Mouse (Mus musculus) frontal cortex, postnatal 25 days (tissue): Measurements from ENCODE around the gene Atp6v0a4.
A peak's percentile ranks its signal among the peaks of the same experiment; 100 is the strongest.

Experiments used
- DNase-seq, 2 experiments: peaks; one replicate each; pipeline ENCODE4 v3.0.0; 2022; ENCODE audit warnings: low spot score in 2 of 2

The Atp6v0a4 gene

DNA sequence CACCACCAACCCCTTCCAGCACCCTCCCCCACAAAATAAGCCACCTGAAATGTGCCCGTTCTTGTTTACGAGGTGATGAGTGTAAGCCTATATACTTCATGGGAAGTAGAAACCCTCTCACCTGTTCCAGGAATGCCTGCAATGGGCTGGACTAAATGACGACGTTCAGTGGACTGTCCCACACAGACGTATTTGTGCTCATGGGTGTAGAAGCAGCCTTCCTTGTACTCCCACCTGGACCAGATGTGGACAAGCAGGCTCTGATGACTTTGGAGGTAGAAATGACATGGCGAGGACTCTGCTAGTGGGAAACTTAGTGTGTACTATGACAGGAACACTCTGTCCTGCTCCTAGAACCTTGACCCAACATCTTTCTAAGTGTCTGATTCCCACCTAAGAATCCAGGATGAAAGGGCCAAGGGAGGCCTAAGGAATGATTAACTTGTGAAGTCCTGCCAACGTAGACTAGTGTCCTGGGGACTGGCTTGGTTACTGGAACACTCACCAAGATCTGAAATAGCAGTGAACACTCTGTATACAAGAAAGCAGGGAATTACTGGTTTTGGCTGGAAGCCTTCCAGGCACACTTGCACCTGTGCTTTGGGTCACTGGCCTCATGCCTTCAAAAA lies at the start of gene Atp6v0a4:
TSS of gene Atp6v0a4 (minus strand) at position 380 of the 629 bp plus-strand sequence.
- no peak for DNase-seq

DNA sequence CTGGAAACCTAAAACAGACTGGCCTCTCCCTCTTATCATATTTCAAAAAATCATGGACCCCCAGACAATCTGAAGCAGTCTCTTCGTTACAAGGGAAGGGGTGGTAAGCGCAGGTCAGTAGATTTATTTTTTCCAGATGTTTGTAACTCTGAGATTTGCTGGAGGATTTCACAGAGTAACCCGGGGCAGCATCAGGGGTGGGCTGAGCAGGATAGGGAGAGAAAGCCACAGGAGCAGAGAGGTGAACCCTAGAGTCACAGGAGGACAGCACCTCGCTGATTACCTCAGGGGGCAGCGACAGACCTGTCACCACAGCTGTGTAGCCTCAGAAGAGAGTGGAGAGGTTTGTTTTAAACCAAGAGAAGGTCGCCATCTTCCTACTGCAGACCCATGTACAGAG lies 41.0 kb upstream of the Atp6v0a4 start:
- DNase-seq = no peak

DNA sequence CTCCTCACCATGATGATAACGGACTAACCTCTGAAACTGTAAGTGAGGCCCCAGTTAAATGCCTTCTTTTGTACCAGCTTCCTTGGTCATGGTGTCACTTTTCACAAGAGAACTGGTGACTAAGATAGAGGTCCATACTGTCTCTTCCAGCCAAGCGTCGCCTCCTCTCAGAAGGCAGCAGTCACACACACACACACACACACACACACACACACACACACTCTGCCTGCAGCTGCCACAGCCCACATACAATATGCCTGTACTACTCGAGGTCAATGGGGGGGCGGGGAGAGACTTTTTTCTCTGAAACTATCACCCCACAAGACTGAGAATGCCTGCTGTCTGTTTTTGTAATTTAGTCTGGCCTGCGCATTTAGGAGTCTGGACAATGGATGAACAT lies 40.3 kb upstream of the Atp6v0a4 start:
- DNase-seq = no peak

- no peak for DNase-seq
Observed at GRCm38 (mm10) chr6:38162825-38163504, 38.6 kb upstream of the Atp6v0a4 start.

GRCm38 (mm10) chr6:38160556-38160955 lies 36.2 kb upstream of the Atp6v0a4 start:
- no peak for DNase-seq

GRCm38 (mm10) chr6:38160102-38160501 lies 35.7 kb upstream of the Atp6v0a4 start:
- peak; percentile 75 to 85 for DNase-seq

DNA sequence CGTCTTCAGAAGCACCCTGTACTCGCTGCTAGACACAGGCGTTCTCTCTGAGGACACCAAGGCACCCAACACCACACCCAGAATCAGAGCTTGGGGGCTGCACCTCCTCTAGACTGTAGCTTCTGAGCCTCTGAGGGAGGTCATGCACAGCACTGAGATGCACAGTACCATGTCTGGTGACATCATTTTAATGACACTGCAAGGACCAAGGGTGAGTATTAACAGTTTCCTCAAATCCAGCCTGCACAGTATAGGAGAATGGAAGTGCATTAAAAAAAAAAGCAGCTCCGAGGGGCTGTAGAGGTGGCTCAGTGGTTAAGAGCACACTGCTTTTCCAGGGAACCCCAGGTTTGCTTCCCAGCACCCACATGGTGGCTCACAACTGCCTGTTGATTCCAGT lies 35.2 kb upstream of the Atp6v0a4 start:
- no peak for DNase-seq

- no peak for DNase-seq
Observed at GRCm38 (mm10) chr6:38157925-38158324, 33.5 kb upstream of the Atp6v0a4 start.

DNA sequence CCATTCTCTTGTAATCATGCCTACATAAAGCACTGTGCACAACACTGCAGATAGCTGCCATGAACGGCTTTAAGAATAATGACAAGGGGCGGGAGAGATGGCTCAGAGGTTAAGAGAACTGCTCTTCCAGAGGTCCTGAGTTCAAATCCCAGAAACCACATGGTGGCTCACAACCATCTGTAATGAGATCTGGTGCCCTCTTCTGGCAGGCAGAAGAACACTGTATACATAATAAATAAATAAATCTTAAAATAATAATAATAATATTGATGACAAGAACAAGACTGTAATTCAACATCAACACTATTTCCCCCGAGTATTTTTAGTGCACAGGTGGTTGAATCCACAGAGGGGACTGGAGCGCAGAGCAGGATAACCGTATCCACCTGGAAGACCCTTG lies 31.8 kb upstream of the Atp6v0a4 start:
- no peak for DNase-seq

DNA sequence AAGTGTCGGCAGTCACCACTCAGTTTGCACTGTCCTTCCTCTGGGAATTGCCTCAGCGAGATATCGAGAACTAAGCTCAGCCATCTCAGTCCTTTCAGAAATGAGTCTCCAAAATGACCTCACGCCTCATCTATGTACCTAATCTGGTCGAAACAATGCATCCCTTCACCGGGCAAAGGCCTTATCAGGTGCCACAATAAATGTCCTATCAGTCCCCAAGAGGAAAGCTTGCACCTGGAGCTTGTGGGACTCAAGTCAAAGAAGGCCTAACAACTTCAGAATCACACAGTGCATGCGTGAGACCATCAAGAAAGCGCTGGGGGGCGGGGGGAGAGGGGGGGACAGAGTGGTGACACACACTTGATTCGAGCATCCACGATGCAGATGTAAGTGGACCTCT lies 27.9 kb upstream of the Atp6v0a4 start:
- DNase-seq = no peak

DNA sequence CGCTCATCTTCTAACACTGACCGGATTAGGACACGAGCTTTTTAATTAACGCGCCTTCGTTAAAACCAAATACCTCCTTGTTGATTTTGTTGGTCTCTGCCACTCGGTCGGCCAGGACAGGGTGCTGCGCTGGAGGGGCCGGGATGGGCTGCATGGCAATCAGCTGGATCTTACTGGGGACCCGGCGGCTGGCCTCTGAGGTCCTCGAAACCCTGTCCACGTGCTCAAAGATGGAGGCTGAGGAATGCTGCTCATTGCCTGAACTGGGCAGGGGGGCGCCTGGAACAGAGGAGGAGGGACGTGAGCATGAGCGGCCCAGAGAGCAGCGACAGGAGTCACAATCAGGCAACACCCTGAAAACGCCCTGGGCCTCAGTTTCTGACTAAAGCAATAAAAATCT lies 25.1 kb upstream of the Atp6v0a4 start:
- DNase-seq = no peak

GRCm38 (mm10) chr6:38148626-38149025 lies 24.2 kb upstream of the Atp6v0a4 start:
- DNase-seq = no peak

GRCm38 (mm10) chr6:38147301-38147700 lies 22.9 kb upstream of the Atp6v0a4 start:
- DNase-seq = no peak

DNA sequence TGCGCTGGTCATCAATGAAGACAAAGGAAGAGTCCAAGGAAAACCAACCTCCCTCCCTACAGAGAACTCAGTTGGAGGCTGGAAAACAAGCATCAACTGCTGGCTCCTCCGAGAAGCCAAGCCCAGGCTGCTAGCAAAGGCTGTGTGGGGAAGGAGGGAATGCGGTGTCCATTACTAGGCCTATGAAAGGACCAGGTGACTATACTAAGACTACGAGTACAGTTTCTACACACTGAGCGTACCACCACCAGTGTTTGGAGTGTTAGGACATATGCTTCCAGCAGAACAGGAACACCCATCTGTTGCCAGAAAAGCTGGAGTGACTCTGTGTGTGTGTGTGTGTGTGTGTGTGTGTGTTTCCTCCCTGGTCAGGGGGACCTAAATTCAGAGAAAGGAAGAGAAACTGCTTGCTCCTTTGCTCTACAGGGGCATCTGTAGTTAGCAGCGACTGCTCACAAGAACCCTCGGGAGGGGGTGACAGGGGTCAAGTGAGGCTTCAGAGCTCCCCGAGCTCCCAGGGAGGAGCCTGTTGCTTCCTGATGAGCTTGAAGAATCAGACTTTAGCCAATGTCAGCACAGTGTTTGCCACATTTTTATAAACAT lies 21.2 kb upstream of the Atp6v0a4 start:
- no peak for DNase-seq

DNA sequence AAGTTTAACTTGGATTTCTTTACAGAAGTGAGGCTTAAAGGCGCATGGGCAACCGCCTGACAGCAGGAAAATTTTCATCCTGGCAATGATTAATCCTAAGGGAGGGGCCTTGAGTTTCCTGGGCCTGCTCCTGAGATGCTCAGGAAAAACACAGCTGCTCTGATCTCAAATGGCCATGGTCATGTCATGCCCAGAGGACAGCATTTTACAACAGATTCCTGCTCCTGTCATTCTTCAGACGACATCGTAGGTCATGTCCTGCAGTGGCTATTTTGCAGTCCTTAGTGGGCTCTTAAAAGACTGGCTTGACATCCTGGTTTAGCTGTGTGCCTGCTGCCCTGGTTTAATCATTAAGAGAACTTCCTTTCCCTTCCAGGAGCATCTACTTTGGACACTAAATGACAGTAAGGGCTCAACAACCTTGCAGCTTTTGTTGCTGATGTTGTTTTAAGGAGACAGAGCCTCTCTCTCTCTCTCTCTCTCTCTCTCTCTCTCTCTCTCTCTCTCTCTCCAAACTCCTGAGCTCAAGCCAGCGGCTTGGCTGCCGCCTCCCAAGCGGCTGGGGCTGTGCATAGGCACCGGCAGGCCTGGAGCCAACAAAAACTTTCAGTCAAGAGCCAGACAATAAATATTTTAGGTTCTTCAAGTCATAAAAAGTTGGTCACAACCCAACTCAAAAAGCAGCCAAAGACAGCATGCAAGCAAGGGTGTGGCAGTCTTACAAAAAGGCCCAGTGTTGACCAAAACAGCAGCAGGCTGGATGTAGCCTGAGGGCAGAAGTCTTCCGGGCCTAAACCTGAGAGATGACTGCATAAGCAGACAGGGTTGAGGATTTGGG lies 20.0 kb upstream of the Atp6v0a4 start:
- no peak for DNase-seq

DNA sequence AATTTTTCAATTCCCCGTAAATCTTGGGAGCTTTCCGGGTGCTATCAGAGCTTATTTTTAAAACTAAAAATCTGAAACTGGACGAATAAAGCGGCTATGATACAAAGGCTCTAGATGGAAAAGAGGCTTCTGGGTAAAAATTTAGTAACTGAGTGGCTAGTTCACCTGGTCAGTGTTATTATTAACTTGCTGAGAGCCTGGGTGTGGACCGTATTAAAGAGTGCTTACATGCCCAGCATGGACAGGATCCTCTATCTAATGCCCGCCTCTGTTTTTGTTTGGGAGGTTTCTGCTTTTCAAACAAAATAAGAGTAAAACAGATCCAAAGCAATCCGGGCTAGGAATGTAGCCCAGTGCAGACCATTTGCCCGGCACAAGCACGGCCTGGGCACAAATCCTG lies 16.0 kb upstream of the Atp6v0a4 start:
- DNase-seq = no peak

DNA sequence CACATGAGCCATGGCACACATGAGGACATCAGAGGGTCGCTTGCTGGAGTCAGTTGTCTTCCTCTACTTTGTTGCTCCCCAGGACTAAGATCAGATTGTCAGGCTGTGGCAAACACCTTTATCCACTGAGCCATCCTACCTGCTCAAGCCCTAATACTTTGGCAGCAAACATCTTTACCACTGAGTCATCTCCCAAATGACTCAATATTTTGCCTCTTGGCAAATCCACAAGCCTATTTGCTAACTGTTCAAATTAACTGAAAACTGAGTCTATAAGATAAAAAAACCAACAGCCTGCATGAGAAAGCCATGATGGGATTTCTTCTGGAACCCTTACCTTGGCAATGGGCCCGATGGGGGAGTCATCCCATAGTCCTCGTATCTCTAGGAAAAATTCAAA lies 14.7 kb upstream of the Atp6v0a4 start:
- DNase-seq = no peak

GRCm38 (mm10) chr6:38134806-38135559 lies 10.6 kb upstream of the Atp6v0a4 start:
- DNase-seq = peak in 1 of 2 experiments; percentile 41

DNA sequence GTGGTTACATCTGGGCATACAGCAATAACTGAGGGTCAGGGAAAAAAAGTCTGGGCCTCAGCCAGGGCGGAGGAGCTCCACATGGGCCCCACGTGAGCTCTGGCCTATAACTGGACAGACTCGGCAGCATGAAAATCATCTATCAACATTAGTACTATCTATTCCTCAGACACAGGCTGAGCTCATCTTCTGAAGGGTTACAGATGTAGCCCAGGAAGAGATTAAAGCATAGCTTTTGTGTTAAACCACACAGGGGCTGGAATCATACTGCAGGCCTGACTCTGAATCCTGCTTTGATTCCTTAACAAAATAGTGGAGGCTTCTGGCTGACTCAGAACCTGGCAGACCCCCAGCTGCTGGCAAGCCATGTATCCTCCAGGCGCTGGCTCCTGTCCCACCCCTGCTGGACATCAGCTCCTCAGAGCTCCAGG lies 7.4 kb upstream of the Atp6v0a4 start:
- DNase-seq = no peak

- no peak for DNase-seq
Observed at GRCm38 (mm10) chr6:38129883-38130282, 5.5 kb upstream of the Atp6v0a4 start.

DNA sequence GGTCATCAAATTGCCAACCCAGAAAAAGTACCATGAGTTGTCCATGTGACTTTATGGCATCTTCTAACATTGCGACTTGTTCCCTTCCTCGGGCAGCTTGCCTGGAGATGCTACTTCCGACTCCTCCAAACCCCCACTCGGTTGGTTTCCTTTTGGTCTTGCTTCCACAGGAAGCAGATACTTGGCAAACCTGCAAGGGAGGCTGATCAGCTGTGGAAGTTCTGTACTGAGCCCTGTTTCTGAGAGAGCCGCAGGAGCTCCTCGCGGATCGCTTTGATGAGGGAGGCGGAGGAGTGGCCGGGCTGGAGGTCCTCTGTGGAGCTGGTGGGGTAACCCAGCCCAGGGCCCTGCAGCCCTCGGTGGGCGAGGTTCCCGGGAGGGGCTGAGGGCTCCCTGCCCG lies 3.7 kb upstream of the Atp6v0a4 start:
- DNase-seq = no peak

- no peak for DNase-seq
Observed at GRCm38 (mm10) chr6:38125462-38125861, 1.1 kb upstream of the Atp6v0a4 start.
